Mouse (Mus musculus) CH12.LX (cell line): ENCODE results near the gene Plin2. TPM values are rescaled to one million over a fixed set of nuclear protein-coding genes. Genes with fewer than 3 reads are reported as not detected.
A peak's percentile ranks its signal among the peaks of the same experiment; 100 is the strongest.

Experiments
- DNase-seq: peaks from one replicate; pipeline ENCODE4 v3.0.0-alpha.2; 2013; ENCODE audit errors: extremely low read depth
- H3K27ac ChIP-seq: 2 replicates; pipeline ENCODE4 v1.5.1; 2012; ENCODE audit warnings: low read depth, mild to moderate bottlenecking, control low read depth, moderate library complexity; ENCODE audit not compliant: insufficient read depth
- H3K27me3 ChIP-seq: replicated peaks from 2 replicates; pipeline ENCODE3; 2012; ENCODE audit warnings: inconsistent platforms
- H3K36me3 ChIP-seq, 2 experiments: replicated peaks in 1 of 2; 2 replicates each; pipeline versions ENCODE3 to v1.6.1; 2012; ENCODE audit warnings: inconsistent platforms in 1 of 2, low read length in 1 of 2, mild to moderate bottlenecking in 1 of 2, mixed read lengths in 1 of 2, moderate library complexity in 1 of 2; ENCODE audit not compliant: control insufficient read depth in 1 of 2, insufficient read depth in 1 of 2
- H3K4me1 ChIP-seq, 2 experiments: 2 replicates each; pipeline ENCODE4 v1.6.1; 2012; ENCODE audit warnings: inconsistent platforms in 1 of 2, moderate library complexity in 1 of 2; ENCODE audit not compliant: insufficient read depth in 2 of 2, control insufficient read depth in 1 of 2
- H3K4me2 ChIP-seq: 2 replicates; pipeline ENCODE4 v1.6.1; 2012; ENCODE audit warnings: low read depth, mild to moderate bottlenecking, control low read depth; ENCODE audit not compliant: poor library complexity, insufficient read depth, severe bottlenecking
- H3K4me3 ChIP-seq, 3 experiments: fragments of 150-350 bp in 1 of 3; sonication (generic) in 1 of 3; replicated peaks in 1 of 3; 2 replicates each; pipeline versions ENCODE3 to v1.5.1; 2011 to 2012; ENCODE audit warnings: low read depth in 2 of 3, low read length in 2 of 3, mild to moderate bottlenecking in 2 of 3, moderate library complexity in 2 of 3, control low read depth in 1 of 3, improper control_type of control experiment in 1 of 3, inconsistent platforms in 1 of 3, mixed read lengths in 1 of 3; ENCODE audit not compliant: poor library complexity in 1 of 3
- H3K79me2 ChIP-seq: replicated peaks from 2 replicates; pipeline ENCODE4 v1.6.1; 2012; ENCODE audit warnings: mild to moderate bottlenecking, moderate library complexity; ENCODE audit not compliant: control insufficient read depth, poor library complexity, insufficient read depth, severe bottlenecking; ENCODE audit errors: extremely low read depth
- H3K9ac ChIP-seq: 2 replicates; pipeline ENCODE4 v1.6.1; 2012; ENCODE audit warnings: low read depth, mild to moderate bottlenecking, control low read depth, moderate library complexity; ENCODE audit not compliant: insufficient read depth
- H3K9me3 ChIP-seq: replicated peaks from 2 replicates; pipeline ENCODE3; 2012; ENCODE audit warnings: low read length, inconsistent platforms, mixed read lengths
- BHLHE40 ChIP-seq: IDR thresholded peaks from 2 replicates; pipeline ENCODE4 v1.6.1; 2011; ENCODE audit warnings: mild to moderate bottlenecking, low read depth, low read length, improper control_type of control experiment
- CHD1 ChIP-seq: IDR thresholded peaks from 2 replicates; pipeline ENCODE4 v1.6.1; 2012; ENCODE audit warnings: low read depth, low read length, improper control_type of control experiment, inconsistent platforms
- CHD2 ChIP-seq: IDR thresholded peaks from 2 replicates; pipeline ENCODE4 v1.6.1; 2011; ENCODE audit warnings: low read length, improper control_type of control experiment
- CTCF ChIP-seq, 2 experiments: IDR thresholded peaks in 1 of 2; conservative IDR thresholded peaks in 1 of 2; 2 replicates each; pipeline ENCODE4 v1.5.1; 2011 to 2012; ENCODE audit warnings: low read depth in 2 of 2, low read length in 2 of 2, improper control_type of control experiment in 1 of 2, inconsistent platforms in 1 of 2, mild to moderate bottlenecking in 1 of 2, moderate library complexity in 1 of 2
- E2F4 ChIP-seq: IDR thresholded peaks from 2 replicates; pipeline ENCODE4 v1.6.1; 2011; ENCODE audit warnings: low read depth, low read length, improper control_type of control experiment; ENCODE audit not compliant: insufficient replicate concordance
- ELF1 ChIP-seq: IDR thresholded peaks from 2 replicates; pipeline ENCODE4 v1.6.1; 2014; ENCODE audit warnings: low read depth, mild to moderate bottlenecking, inconsistent platforms, low read length, improper control_type of control experiment
- EP300 ChIP-seq: IDR thresholded peaks from 2 replicates; pipeline ENCODE4 v1.6.1; 2011; ENCODE audit warnings: low read length, improper control_type of control experiment
- ETS1 ChIP-seq: conservative IDR thresholded peaks from 2 replicates; pipeline ENCODE4 v1.6.1; 2012; ENCODE audit warnings: low read depth, mild to moderate bottlenecking, inconsistent platforms, low read length, improper control_type of control experiment, moderate library complexity
- GABPA ChIP-seq: IDR thresholded peaks from 2 replicates; pipeline ENCODE4 v1.6.1; 2012; ENCODE audit warnings: low read depth, low read length, improper control_type of control experiment, inconsistent platforms; ENCODE audit not compliant: insufficient replicate concordance
- HCFC1 ChIP-seq: IDR thresholded peaks from 2 replicates; pipeline ENCODE4 v1.6.1; 2012; ENCODE audit warnings: low read depth, mild to moderate bottlenecking, inconsistent platforms, low read length, improper control_type of control experiment
- IRF4 ChIP-seq: IDR thresholded peaks from 2 replicates; pipeline ENCODE4 v1.6.1; 2014; ENCODE audit warnings: low read depth, mild to moderate bottlenecking, inconsistent platforms, low read length, improper control_type of control experiment
- JUN ChIP-seq: IDR thresholded peaks from 2 replicates; pipeline ENCODE4 v1.6.1; 2011; ENCODE audit warnings: low read depth, mild to moderate bottlenecking, low read length, improper control_type of control experiment, moderate library complexity; ENCODE audit not compliant: insufficient read depth
- JUND ChIP-seq: conservative IDR thresholded peaks from 2 replicates; pipeline ENCODE4 v1.6.1; 2011; ENCODE audit warnings: low read depth, low read length, improper control_type of control experiment
- KAT2A ChIP-seq: IDR thresholded peaks from 2 replicates; pipeline ENCODE4 v1.6.1; 2012; ENCODE audit warnings: low read length, improper control_type of control experiment, inconsistent platforms; ENCODE audit not compliant: insufficient replicate concordance
- MAFK ChIP-seq: IDR thresholded peaks from 2 replicates; pipeline ENCODE4 v1.6.1; 2011; ENCODE audit warnings: low read length, improper control_type of control experiment; ENCODE audit not compliant: insufficient replicate concordance
- MAX ChIP-seq: IDR thresholded peaks from 2 replicates; pipeline ENCODE4 v1.6.1; 2011; ENCODE audit warnings: low read length, improper control_type of control experiment
- MAZ ChIP-seq: IDR thresholded peaks from 2 replicates; pipeline ENCODE4 v1.6.1; 2012; ENCODE audit warnings: low read depth, mild to moderate bottlenecking, inconsistent platforms, low read length, improper control_type of control experiment, moderate library complexity
- MEF2A ChIP-seq: IDR thresholded peaks from 2 replicates; pipeline ENCODE4 v1.6.1; 2014; ENCODE audit warnings: low read depth, mild to moderate bottlenecking, inconsistent platforms, low read length, improper control_type of control experiment, borderline replicate concordance
- MXI1 ChIP-seq: IDR thresholded peaks from 2 replicates; pipeline ENCODE4 v1.6.1; 2011; ENCODE audit warnings: mild to moderate bottlenecking, low read depth, low read length, improper control_type of control experiment
- MYC ChIP-seq: IDR thresholded peaks from 2 replicates; pipeline ENCODE4 v1.6.1; 2011; ENCODE audit warnings: low read depth, mild to moderate bottlenecking, improper control_type of control experiment, low read length
- NELFE ChIP-seq: IDR thresholded peaks from 2 replicates; pipeline ENCODE4 v1.6.1; 2011; ENCODE audit warnings: low read depth, low read length, improper control_type of control experiment
- NRF1 ChIP-seq: IDR thresholded peaks from 2 replicates; pipeline ENCODE4 v1.6.1; 2014; ENCODE audit warnings: low read depth, mild to moderate bottlenecking, inconsistent platforms, low read length, improper control_type of control experiment, moderate library complexity
- PAX5 ChIP-seq: IDR thresholded peaks from 2 replicates; pipeline ENCODE4 v1.6.1; 2012; ENCODE audit warnings: low read length, inconsistent platforms, mixed read lengths
- POLR2A ChIP-seq: IDR thresholded peaks from 2 replicates; pipeline ENCODE4 v1.6.1; 2011; ENCODE audit warnings: low read depth, mild to moderate bottlenecking, improper control_type of control experiment, low read length
- POLR2AphosphoS2 ChIP-seq: IDR thresholded peaks from 2 replicates; pipeline ENCODE4 v1.6.1; 2011; ENCODE audit warnings: low read depth, low read length, improper control_type of control experiment
- RAD21 ChIP-seq: IDR thresholded peaks from 2 replicates; pipeline ENCODE4 v1.6.1; 2011; ENCODE audit warnings: low read depth, mild to moderate bottlenecking, low read length, improper control_type of control experiment, moderate library complexity
- RCOR1 ChIP-seq: conservative IDR thresholded peaks from 2 replicates; pipeline ENCODE4 v1.6.1; 2012; ENCODE audit warnings: low read depth, mild to moderate bottlenecking, inconsistent platforms, low read length, improper control_type of control experiment
- SIN3A ChIP-seq: IDR thresholded peaks from 2 replicates; pipeline ENCODE4 v1.6.1; 2012; ENCODE audit warnings: low read length, improper control_type of control experiment, inconsistent platforms
- SMC3 ChIP-seq: IDR thresholded peaks from 2 replicates; pipeline ENCODE4 v1.6.1; 2011; ENCODE audit warnings: low read depth, low read length, improper control_type of control experiment
- TBP ChIP-seq: conservative IDR thresholded peaks from 2 replicates; pipeline ENCODE4 v1.6.1; 2011; ENCODE audit warnings: low read depth, low read length, improper control_type of control experiment
- TCF12 ChIP-seq: IDR thresholded peaks from 2 replicates; pipeline ENCODE4 v1.6.1; 2014; ENCODE audit warnings: low read depth, mild to moderate bottlenecking, inconsistent platforms, low read length, improper control_type of control experiment
- UBTF ChIP-seq: IDR thresholded peaks from 2 replicates; pipeline ENCODE4 v1.6.1; 2012; ENCODE audit warnings: low read depth, mild to moderate bottlenecking, inconsistent platforms, low read length, improper control_type of control experiment, moderate library complexity
- USF1 ChIP-seq: IDR thresholded peaks from 2 replicates; pipeline ENCODE4 v1.6.1; 2014; ENCODE audit warnings: low read depth, mild to moderate bottlenecking, inconsistent platforms, low read length, improper control_type of control experiment
- USF2 ChIP-seq: conservative IDR thresholded peaks from 2 replicates; pipeline ENCODE4 v1.6.1; 2011; ENCODE audit warnings: low read depth, low read length, improper control_type of control experiment
- ZC3H11A ChIP-seq: IDR thresholded peaks from 2 replicates; pipeline ENCODE4 v1.6.1; 2012; ENCODE audit warnings: low read depth, mild to moderate bottlenecking, inconsistent platforms, low read length, improper control_type of control experiment
- ZKSCAN1 ChIP-seq: IDR thresholded peaks from 2 replicates; pipeline ENCODE4 v1.6.1; 2012; ENCODE audit warnings: low read depth, inconsistent platforms, low read length, improper control_type of control experiment, borderline replicate concordance
- ZMIZ1 ChIP-seq: IDR thresholded peaks from 2 replicates; pipeline ENCODE4 v1.6.1; 2012; ENCODE audit warnings: low read depth, mild to moderate bottlenecking, inconsistent platforms, low read length, improper control_type of control experiment
- ZNF384 ChIP-seq: IDR thresholded peaks from 2 replicates; pipeline ENCODE4 v1.6.1; 2012; ENCODE audit warnings: low read depth, low read length, improper control_type of control experiment, inconsistent platforms
- dilution Hi-C: fragments of 300-500 bp; cut with MboI; formaldehyde crosslinking; loops from 2 replicates; pipeline ENCODE4 v1.14.3; 2020; ENCODE audit warnings: low sequenced_read_pairs; ENCODE audit not compliant: extremely low pct_unique_long_range_greater_than_20kb, extremely low pct_ligation_motif_present
- in situ Hi-C: fragments of 300-500 bp; cut with MboI; formaldehyde crosslinking; loops from 3 replicates; pipeline ENCODE4 v1.14.3; 2019; ENCODE audit warnings: low sequenced_read_pairs, low pct_ligation_motif_present, low pct_unique_long_range_greater_than_20kb, mixed read lengths
- polyA plus RNA-seq: library from polyadenylated mRNA; unstranded; fragments of >175 nt; gene quantifications from 2 replicates; pipeline ENCODE4 v1.2.1, GENCODE M21; 2012; ENCODE audit warnings: low read depth; ENCODE audit not compliant: insufficient read length
- total RNA-seq, 2 experiments: library from RNA; depleted of rRNA; stranded (reverse); fragments of 300-350 nt in 1 of 2; fragments of >200 nt in 1 of 2; gene quantifications; 2 replicates each; pipeline ENCODE4 v1.2.3; 2012 to 2014

Gene Plin2
- 28.9 and 44.9 TPM in 2 replicates for total RNA-seq (2012; rRNA removed)
- total RNA-seq (2014; rRNA removed) = 13.4 and 13.6 TPM in 2 replicates
- 22.9 and 25.6 TPM in 2 replicates for polyA plus RNA-seq

DNA sequence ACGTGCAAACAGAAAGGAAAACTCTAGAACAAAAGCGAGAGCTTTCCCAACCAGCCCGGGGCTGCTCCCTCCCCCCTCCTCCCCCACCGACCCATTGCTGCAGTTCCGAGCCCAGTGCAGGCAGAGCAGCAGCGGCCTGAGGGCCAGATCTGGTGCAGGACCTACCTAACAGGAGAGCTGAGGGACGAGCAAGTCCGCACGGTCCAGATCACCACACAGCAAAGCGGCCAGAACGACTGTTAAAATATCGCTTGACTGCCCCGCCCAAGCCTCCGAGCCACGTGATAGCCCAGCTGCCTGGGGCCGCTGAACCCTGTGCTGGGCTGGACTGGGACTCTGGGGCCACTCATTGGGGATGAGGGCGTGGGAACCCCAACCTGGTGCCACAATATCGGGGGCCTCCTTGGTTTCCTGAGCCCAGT lies at the start of gene Plin2:
Plin2 (minus strand) TSS at position 281 of the 422 bp plus-strand sequence.
- peak within 1 kb of the TSS; percentile 48 for H3K27ac ChIP-seq
- in situ Hi-C loops (no loop called here), dilution Hi-C loops (no loop called here)
- no peaks in the 10 kb centered on the region for H3K9me3 ChIP-seq
- peak within 1 kb of the TSS; percentile 91 for H3K4me2 ChIP-seq
- H3K27me3 ChIP-seq = no peaks in the 10 kb centered on the region
- H3K36me3 ChIP-seq = peaks cover 10 to 23% of the 10 kb centered on the region in 2 experiments
- peak within 1 kb of the TSS; percentile 65 for H3K9ac ChIP-seq
- peak within 1 kb of the TSS; percentile 59 to 81 (median 64) for H3K4me3 ChIP-seq
- TF ChIP-seq MYC (no peak), TCF12 (peak; percentile 49; the same call in 1 of the 2 replicates), CHD2 (no peak), GABPA (no peak), ZNF384 (no peak), PAX5 (no peak), IRF4 (0 out of 2 replicates have a peak, but pooled peaks have one; percentile 24), ELF1 (no peak), MEF2A (no peak), RCOR1 (no peak), ZMIZ1 (no peak), MAFK (no peak), MAX (no peak; the same call in 1 of the 2 replicates), RAD21 (no peak), NELFE (peak; percentile 48), NRF1 (no peak), TBP (no peak), POLR2AphosphoS2 (no peak), CTCF (conservative IDR thresholded peaks at IDR 0.05 in 1 of 2, IDR thresholded peaks at IDR 0.05 in 1 of 2; ENCODE audit: low read depth in 2 of 2, low read length in 2 of 2) (no peak), SIN3A (no peak), JUN (no peak), UBTF (no peak), USF1 (peak; percentile 86), ZKSCAN1 (no peak), ETS1 (no peak), E2F4 (no peak), MXI1 (peak; percentile 62; the same call in 1 of the 2 replicates), BHLHE40 (peak; percentile 67), EP300 (no peak), POLR2A (peak; percentile 72), ZC3H11A (no peak), USF2 (peak; percentile 55), HCFC1 (no peak), SMC3 (no peak), CHD1 (no peak), JUND (no peak), KAT2A (no peak), MAZ (no peak)
- H3K79me2 ChIP-seq = no peaks in the 10 kb centered on the region
- peak; percentile 20 for DNase-seq
- peaks cover 4 to 32% of the 10 kb centered on the region in 2 experiments for H3K4me1 ChIP-seq
